Mouse (Mus musculus): ENCODE results near the gene Insl6. TPM values are rescaled to one million over a fixed set of nuclear protein-coding genes. Genes with fewer than 3 reads are reported as not detected.

Gene Insl6
- polyA plus RNA-seq, 1 experiment from 2014 or later: 7.2 TPM

GRCm38 (mm10) chr19:29361468-29362130 is 36.4 kb upstream of the Insl6 start:
- peak overlapping the region; percentile 56 for H3K9ac ChIP-seq (ENCODE audit: low read depth, low read length)
- peak overlapping the region; percentile 73 for H3K4me2 ChIP-seq (replicated peaks; ENCODE audit: low read depth, low read length)
- H3K4me1 ChIP-seq (ENCODE audit: control insufficient read depth, insufficient read depth, low read length): no peaks in the 10 kb centered on the region; the same call in 1 of the 2 replicates
- 2% methylated on average over 33 of the region's 33 CpGs for WGBS
- no peaks in the 10 kb centered on the region for H3K9me3 ChIP-seq (ENCODE audit: control insufficient read depth, low read length)
- ATAC-seq (ENCODE audit: low FRiP score, low TSS enrichment): peak; percentile 99
- H3K27me3 ChIP-seq (ENCODE audit: control insufficient read depth, insufficient read depth, low read length): no peaks in the 10 kb centered on the region
- H3K36me3 ChIP-seq (ENCODE audit: control insufficient read depth, insufficient read depth, low read length): no peaks in the 10 kb centered on the region
- H3K27ac ChIP-seq (ENCODE audit: low read depth, low read length): no peak overlapping the region
- H3K4me3 ChIP-seq (ENCODE audit: low read length): peak overlapping the region; percentile 63

- 79% methylated on average over 5 of the region's 5 CpGs for WGBS
- no peak overlapping the region for H3K4me2 ChIP-seq (replicated peaks; ENCODE audit: low read depth, low read length)
- no peaks in the 10 kb centered on the region for H3K27me3 ChIP-seq (ENCODE audit: control insufficient read depth, insufficient read depth, low read length)
- no peaks in the 10 kb centered on the region for H3K9me3 ChIP-seq (ENCODE audit: control insufficient read depth, low read length)
- no peak for ATAC-seq (ENCODE audit: low FRiP score, low TSS enrichment)
- H3K4me1 ChIP-seq (ENCODE audit: control insufficient read depth, insufficient read depth, low read length): no peaks in the 10 kb centered on the region; the same call in 1 of the 2 replicates
- no peak overlapping the region for H3K27ac ChIP-seq (ENCODE audit: low read depth, low read length)
- no peak overlapping the region for H3K9ac ChIP-seq (ENCODE audit: low read depth, low read length)
- H3K36me3 ChIP-seq (ENCODE audit: control insufficient read depth, insufficient read depth, low read length): no peaks in the 10 kb centered on the region
- no peak overlapping the region for H3K4me3 ChIP-seq (ENCODE audit: low read length)
Measured at GRCm38 (mm10) chr19:29360251-29360650, 35.1 kb upstream of the Insl6 start.

GRCm38 (mm10) chr19:29356281-29356680 is 31.1 kb upstream of the Insl6 start:
- Histone ChIP-seq H3K27ac (ENCODE audit: low read depth, low read length) (no peak overlapping the region), H3K4me2 (replicated peaks; ENCODE audit: low read depth, low read length) (no peak overlapping the region), H3K36me3 (ENCODE audit: control insufficient read depth, insufficient read depth, low read length) (no peaks in the 10 kb centered on the region), H3K4me3 (ENCODE audit: low read length) (no peak overlapping the region), H3K4me1 (ENCODE audit: control insufficient read depth, insufficient read depth, low read length) (no peaks in the 10 kb centered on the region), H3K9me3 (ENCODE audit: control insufficient read depth, low read length) (no peaks in the 10 kb centered on the region), H3K9ac (ENCODE audit: low read depth, low read length) (no peak overlapping the region), H3K27me3 (ENCODE audit: control insufficient read depth, insufficient read depth, low read length) (no peaks in the 10 kb centered on the region)
- WGBS: 89% methylated on average over 11 of the region's 11 CpGs
- no peak for ATAC-seq (ENCODE audit: low FRiP score, low TSS enrichment)

GRCm38 (mm10) chr19:29354895-29355877 is 30.0 kb upstream of the Insl6 start:
- Histone ChIP-seq H3K9me3 (ENCODE audit: control insufficient read depth, low read length) (no peaks in the 10 kb centered on the region), H3K9ac (ENCODE audit: low read depth, low read length) (no peak overlapping the region), H3K36me3 (ENCODE audit: control insufficient read depth, insufficient read depth, low read length) (no peaks in the 10 kb centered on the region), H3K4me1 (ENCODE audit: control insufficient read depth, insufficient read depth, low read length) (no peaks in the 10 kb centered on the region), H3K27me3 (ENCODE audit: control insufficient read depth, insufficient read depth, low read length) (no peaks in the 10 kb centered on the region), H3K4me2 (replicated peaks; ENCODE audit: low read depth, low read length) (peak overlapping the region; percentile 54), H3K27ac (ENCODE audit: low read depth, low read length) (no peak overlapping the region; the same call in 1 of the 2 replicates), H3K4me3 (ENCODE audit: low read length) (peak overlapping the region; percentile 27)
- peak; percentile 66; the same call in 1 of the 2 replicates for ATAC-seq (ENCODE audit: low FRiP score, low TSS enrichment)
- 5% methylated on average over 20 of the region's 20 CpGs for WGBS

- no peak overlapping the region for H3K4me2 ChIP-seq (replicated peaks; ENCODE audit: low read depth, low read length)
- H3K36me3 ChIP-seq (ENCODE audit: control insufficient read depth, insufficient read depth, low read length): peaks cover 3% of the 10 kb centered on the region; the same call in 1 of the 2 replicates
- no peaks in the 10 kb centered on the region for H3K4me1 ChIP-seq (ENCODE audit: control insufficient read depth, insufficient read depth, low read length)
- ATAC-seq (ENCODE audit: low FRiP score, low TSS enrichment): no peak
- no peaks in the 10 kb centered on the region for H3K27me3 ChIP-seq (ENCODE audit: control insufficient read depth, insufficient read depth, low read length)
- H3K9ac ChIP-seq (ENCODE audit: low read depth, low read length): no peak overlapping the region
- H3K9me3 ChIP-seq (ENCODE audit: control insufficient read depth, low read length): no peaks in the 10 kb centered on the region
- 61% methylated on average over 5 of the region's 5 CpGs for WGBS
- H3K4me3 ChIP-seq (ENCODE audit: low read length): no peak overlapping the region
- no peak overlapping the region for H3K27ac ChIP-seq (ENCODE audit: low read depth, low read length)
Measured at GRCm38 (mm10) chr19:29350991-29351390, 25.8 kb upstream of the Insl6 start.

GRCm38 (mm10) chr19:29345636-29346035 is 20.5 kb upstream of the Insl6 start:
- H3K4me1 ChIP-seq (ENCODE audit: control insufficient read depth, insufficient read depth, low read length): no peaks in the 10 kb centered on the region
- H3K27ac ChIP-seq (ENCODE audit: low read depth, low read length): no peak overlapping the region
- no peak overlapping the region for H3K9ac ChIP-seq (ENCODE audit: low read depth, low read length)
- peaks cover 3% of the 10 kb centered on the region; the same call in 1 of the 2 replicates for H3K36me3 ChIP-seq (ENCODE audit: control insufficient read depth, insufficient read depth, low read length)
- WGBS: 78% methylated on average over 6 of the region's 6 CpGs
- no peaks in the 10 kb centered on the region for H3K9me3 ChIP-seq (ENCODE audit: control insufficient read depth, low read length)
- no peak overlapping the region for H3K4me3 ChIP-seq (ENCODE audit: low read length)
- no peak overlapping the region for H3K4me2 ChIP-seq (replicated peaks; ENCODE audit: low read depth, low read length)
- H3K27me3 ChIP-seq (ENCODE audit: control insufficient read depth, insufficient read depth, low read length): no peaks in the 10 kb centered on the region
- ATAC-seq (ENCODE audit: low FRiP score, low TSS enrichment): no peak

GRCm38 (mm10) chr19:29344868-29345267 is 19.7 kb upstream of the Insl6 start:
- H3K4me2 ChIP-seq (replicated peaks; ENCODE audit: low read depth, low read length): no peak overlapping the region
- H3K27me3 ChIP-seq (ENCODE audit: control insufficient read depth, insufficient read depth, low read length): no peaks in the 10 kb centered on the region
- H3K4me3 ChIP-seq (ENCODE audit: low read length): no peak overlapping the region
- H3K36me3 ChIP-seq (ENCODE audit: control insufficient read depth, insufficient read depth, low read length): peaks cover under 1% of the 10 kb centered on the region; the same call in 1 of the 2 replicates
- H3K27ac ChIP-seq (ENCODE audit: low read depth, low read length): no peak overlapping the region
- no peak overlapping the region for H3K9ac ChIP-seq (ENCODE audit: low read depth, low read length)
- no peaks in the 10 kb centered on the region for H3K9me3 ChIP-seq (ENCODE audit: control insufficient read depth, low read length)
- no peaks in the 10 kb centered on the region for H3K4me1 ChIP-seq (ENCODE audit: control insufficient read depth, insufficient read depth, low read length)
- no peak for ATAC-seq (ENCODE audit: low FRiP score, low TSS enrichment)

- no peak overlapping the region for H3K27ac ChIP-seq (ENCODE audit: low read depth, low read length)
- H3K9me3 ChIP-seq (ENCODE audit: control insufficient read depth, low read length): no peaks in the 10 kb centered on the region
- WGBS: 77% methylated on average over 6 of the region's 6 CpGs
- no peak for ATAC-seq (ENCODE audit: low FRiP score, low TSS enrichment)
- H3K9ac ChIP-seq (ENCODE audit: low read depth, low read length): no peak overlapping the region
- H3K4me1 ChIP-seq (ENCODE audit: control insufficient read depth, insufficient read depth, low read length): no peaks in the 10 kb centered on the region
- no peaks in the 10 kb centered on the region for H3K36me3 ChIP-seq (ENCODE audit: control insufficient read depth, insufficient read depth, low read length)
- no peak overlapping the region for H3K4me3 ChIP-seq (ENCODE audit: low read length)
- H3K27me3 ChIP-seq (ENCODE audit: control insufficient read depth, insufficient read depth, low read length): no peaks in the 10 kb centered on the region
- no peak overlapping the region for H3K4me2 ChIP-seq (replicated peaks; ENCODE audit: low read depth, low read length)
Measured at GRCm38 (mm10) chr19:29342281-29342680, 17.1 kb upstream of the Insl6 start.

GRCm38 (mm10) chr19:29341029-29341428 is 15.9 kb upstream of the Insl6 start:
- WGBS: 85% methylated on average over 4 of the region's 4 CpGs

More at GRCm38 (mm10) chr19:29341029-29341428, 15.9 kb upstream of the Insl6 start:
- H3K4me3 ChIP-seq (ENCODE audit: low read length): no peak overlapping the region
- no peak overlapping the region for H3K4me2 ChIP-seq (replicated peaks; ENCODE audit: low read depth, low read length)
- ATAC-seq (ENCODE audit: low FRiP score, low TSS enrichment): no peak
- no peaks in the 10 kb centered on the region for H3K9me3 ChIP-seq (ENCODE audit: control insufficient read depth, low read length)
- no peak overlapping the region for H3K9ac ChIP-seq (ENCODE audit: low read depth, low read length)
- H3K36me3 ChIP-seq (ENCODE audit: control insufficient read depth, insufficient read depth, low read length): no peaks in the 10 kb centered on the region
- no peaks in the 10 kb centered on the region for H3K27me3 ChIP-seq (ENCODE audit: control insufficient read depth, insufficient read depth, low read length)
- no peak overlapping the region for H3K27ac ChIP-seq (ENCODE audit: low read depth, low read length)
- H3K4me1 ChIP-seq (ENCODE audit: control insufficient read depth, insufficient read depth, low read length): no peaks in the 10 kb centered on the region

Measured in kidney, embryonic 14.5 days (tissue).